Mouse (Mus musculus): ENCODE measurements around the gene Fam81a. TPM values are rescaled to one million over a fixed set of nuclear protein-coding genes. Genes with fewer than 3 reads are reported as not detected.

Fam81a gene
- 0.01 TPM in 1 of 2 replicates, not detected in the other for polyA plus RNA-seq (2012)

GRCm38 (mm10) chr9:70142460-70142859 lies at the start of gene Fam81a:
TSS of gene Fam81a (minus strand) at chr9:70142560.

Other genes starting within 250 kb of the Fam81a start
- 50.5 and 58.7 TPM in 2 replicates for gene Bnip2, start 153.1 kb downstream of the Fam81a start, polyA plus RNA-seq (2012)
- 50.2 and 51.1 TPM in 2 replicates for gene Gtf2a2, start 130.0 kb downstream of the Fam81a start, polyA plus RNA-seq (2012)
- gene Gcnt3, start 104.5 kb downstream of the Fam81a start, polyA plus RNA-seq (2012): not detected in 2 replicates
- gene Myo1e, start 64.8 kb upstream of the Fam81a start, polyA plus RNA-seq (2012): 0.78 and 0.92 TPM in 2 replicates